ENCODE assay signal across 9 mouse cellular contexts in genomic region chr11:88214881-88215831, GRCm38 (mm10). TPM values are rescaled to one million over a fixed set of nuclear protein-coding genes. Genes with fewer than 3 reads are reported as not detected.
DNase-seq lines count a peak whose midpoint lies in the region; ATAC-seq lines count a peak whose summit lies in the region.
"Had no signal": no experiment of that assay in that cellular context is flagged by ENCODE, and none has a peak within 500 bp of the region (broad histone marks: within the 10 kb centered on the region; RNA-seq: fewer than 3 reads in every experiment).

No protein-coding gene starts in this region.

- 59% methylated on average over 21 of the region's 21 CpGs for WGBS in embryonic facial prominence, embryonic 11.5 days

- no peak overlapping the region for H3K4me2 ChIP-seq in embryonic facial prominence, embryonic 11.5 days (ENCODE audit: low read depth, low read length)
- H3K4me2 ChIP-seq: limb, embryonic 12.5 days had no signal

- no peak overlapping the region for H3K9ac ChIP-seq in embryonic facial prominence, embryonic 11.5 days (replicated peaks; ENCODE audit: low read length)
- H3K9ac ChIP-seq: limb, embryonic 12.5 days had no signal

- peak; percentile 26 for DNase-seq in ovary, postnatal 36 days (ENCODE audit: low spot score)
- DNase-seq in ovary, adult 18-20 months (ENCODE audit: low spot score): no peak
- DNase-seq in embryonic facial prominence, embryonic 11.5 days (ENCODE audit: low spot score): no peak
- peak; percentile 59 to 77 for DNase-seq in heart, postnatal 14 days
- peak; percentile 44 to 45 for DNase-seq in kidney, postnatal 4 days
- DNase-seq in T-cell, adult 2 months (ENCODE audit: low spot score): no peak
- DNase-seq in spleen, adult 12 weeks (ENCODE audit: low spot score): no peak

- ATAC-seq in embryonic facial prominence, embryonic 11.5 days (replicated peaks; ENCODE audit: insufficient number of reproducible peaks, low FRiP score, low TSS enrichment, low read depth): peak; percentile 53
- peak; percentile 37; the same call in 1 of the 2 replicates for ATAC-seq in megakaryocyte, adult 5-6 weeks (ENCODE audit: poor library complexity, severe bottlenecking)

- peaks cover 2% of the 10 kb centered on the region; the same call in 1 of the 2 replicates for H3K36me3 ChIP-seq in embryonic facial prominence, embryonic 11.5 days (replicated peaks; ENCODE audit: control insufficient read depth, insufficient read depth, low read depth, low read length)

- no peak overlapping the region for H3K4me3 ChIP-seq in embryonic facial prominence, embryonic 11.5 days (ENCODE audit: low read depth, low read length)
- H3K4me3 ChIP-seq: limb, embryonic 12.5 days had no signal

- H3K27me3 ChIP-seq in embryonic facial prominence, embryonic 11.5 days (ENCODE audit: control insufficient read depth, insufficient read depth, low read length): no peaks in the 10 kb centered on the region
- H3K27me3 ChIP-seq: limb, embryonic 12.5 days had no signal

- H3K27ac ChIP-seq in embryonic facial prominence, embryonic 11.5 days (replicated peaks; ENCODE audit: low read depth, low read length): no peak overlapping the region
- H3K27ac ChIP-seq: limb, embryonic 12.5 days had no signal

- no peaks in the 10 kb centered on the region for H3K9me3 ChIP-seq in embryonic facial prominence, embryonic 11.5 days (replicated peaks; ENCODE audit: control insufficient read depth, low read length)
- H3K9me3 ChIP-seq: limb, embryonic 12.5 days had no signal

- intact Hi-C loops in heart, postnatal 14 days (cut with DNase I): loop anchor here (5.0 kb wide), 2 partner anchors 197 to 512 kb away; no protein-coding TSS in a partner anchor

- no peaks in the 10 kb centered on the region for H3K4me1 ChIP-seq in embryonic facial prominence, embryonic 11.5 days (ENCODE audit: control insufficient read depth, insufficient read depth, low read length)
- H3K4me1 ChIP-seq: limb, embryonic 12.5 days had no signal

RNA-seq across cellular contexts. Expression of gene Mrps23, which starts 11.0 kb away (rescaled TPM):
- polyA plus RNA-seq in embryonic facial prominence, embryonic 11.5 days (2014; fragmentation: Nextera tagmentation; extraction: Ambion mirVana): 70.6 and 83.8 TPM in 2 replicates
- total RNA-seq in heart, postnatal 14 days (2021): 100 to 1,000 TPM; 226 to 277 TPM
- 59.0 and 62.2 TPM in 2 replicates for total RNA-seq in megakaryocyte, adult 5-6 weeks (2015)
- 39.4 and 73.3 TPM in 2 replicates for total RNA-seq in megakaryocyte, adult 5-6 weeks (2017)

Comparison
In these comparisons a context has a peak if more than half of its experiments do, and no peak if none do; other contexts are left out.
1. DNase-seq: peak in ovary, postnatal 36 days (single experiment), heart, postnatal 14 days (2 of 2) and kidney, postnatal 4 days (2 of 2); none in ovary, adult 18-20 months (single experiment), embryonic facial prominence, embryonic 11.5 days (single experiment), T-cell, adult 2 months (single experiment) and spleen, adult 12 weeks (single experiment).